Mouse (Mus musculus): ENCODE measurements around the gene Pfkfb4.

DNA sequence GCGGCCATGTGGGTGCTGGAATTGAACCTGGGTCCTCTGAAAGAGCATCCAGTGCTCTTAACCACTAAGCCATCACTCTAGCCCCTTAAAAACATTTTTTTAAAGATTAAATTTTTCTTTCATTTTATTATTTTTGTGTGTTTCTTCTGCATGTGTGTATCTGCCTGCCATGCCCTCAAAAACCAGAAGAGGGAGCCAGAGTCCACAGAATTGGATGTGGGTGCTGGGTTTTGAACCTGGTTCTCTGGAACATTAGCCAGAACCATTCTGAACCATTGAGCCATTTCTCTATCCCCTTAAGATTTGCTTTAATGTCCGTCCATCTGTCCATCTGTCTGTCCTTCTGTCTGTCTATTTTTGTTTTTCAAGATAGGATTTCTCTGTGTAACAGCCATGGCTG is 11.6 kb downstream of the Pfkfb4 start:
- no peak for TF ChIP-seq CTCF (IDR thresholded peaks at IDR 0.05; ENCODE audit: low read depth, low read length)
- TF ChIP-seq POLR2A (IDR thresholded peaks at IDR 0.05; ENCODE audit: borderline replicate concordance, low read depth, low read length), result no peak
